Mouse (Mus musculus): ENCODE measurements around the gene Timp2. TPM values are rescaled to one million over a fixed set of nuclear protein-coding genes. Genes with fewer than 3 reads are reported as not detected.

Timp2 gene
- polyA plus RNA-seq, 1 experiment: 69.1 TPM

DNA sequence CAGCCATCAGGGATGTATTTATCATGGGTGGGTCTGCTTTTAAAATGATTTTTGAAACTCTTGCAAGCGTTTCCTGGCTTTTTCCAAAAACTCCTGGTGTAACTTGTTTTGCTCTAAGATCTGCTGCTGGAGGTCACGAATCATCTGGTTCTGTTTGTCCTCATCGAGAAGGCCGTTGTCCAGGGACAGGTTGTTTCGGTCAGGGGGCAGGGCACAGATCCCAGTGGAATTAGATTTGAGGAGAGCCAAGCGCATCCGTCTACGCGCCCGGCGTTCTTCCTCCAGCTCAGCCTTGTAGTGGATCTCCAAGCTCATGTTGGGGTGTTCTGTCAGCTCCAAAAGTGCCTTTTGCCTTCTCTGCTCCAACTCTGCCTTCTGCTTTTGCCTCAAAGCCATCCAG is 23.2 kb downstream of the Timp2 start:
- no peak overlapping the region for H3K4me3 ChIP-seq (ENCODE audit: insufficient read depth, low read depth, low read length)
- H3K4me1 ChIP-seq (ENCODE audit: control insufficient read depth, insufficient read depth, insufficient read length, low read length): no peaks in the 10 kb centered on the region
- H3K27ac ChIP-seq (replicated peaks; ENCODE audit: low read depth, low read length): peak overlapping the region; percentile 34; the same call in 1 of the 2 replicates

DNA sequence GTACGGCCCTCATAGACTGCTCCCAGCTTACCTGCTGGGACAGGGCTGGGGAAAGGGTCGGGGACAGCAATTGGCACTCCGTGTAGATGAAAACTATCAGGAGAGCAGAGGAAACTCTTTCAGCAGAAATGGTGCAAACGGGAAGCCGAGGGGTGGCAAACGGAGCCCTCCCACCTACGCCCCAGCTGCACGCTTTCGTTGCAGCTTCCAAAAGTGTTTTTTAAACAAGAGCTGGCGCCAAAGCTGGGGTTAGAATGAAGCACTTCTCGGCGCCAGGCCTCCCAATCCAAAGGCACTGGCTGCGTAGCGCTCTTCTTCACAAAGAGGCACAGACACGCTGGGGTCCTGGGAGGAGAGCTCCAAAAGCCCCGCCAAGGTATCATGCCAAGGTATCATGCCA is 24.8 kb downstream of the Timp2 start:
- Histone ChIP-seq H3K4me1 (ENCODE audit: control insufficient read depth, insufficient read depth, insufficient read length, low read length) (no peaks in the 10 kb centered on the region), H3K27ac (replicated peaks; ENCODE audit: low read depth, low read length) (no peak overlapping the region), H3K4me3 (ENCODE audit: insufficient read depth, low read depth, low read length) (no peak overlapping the region)

DNA sequence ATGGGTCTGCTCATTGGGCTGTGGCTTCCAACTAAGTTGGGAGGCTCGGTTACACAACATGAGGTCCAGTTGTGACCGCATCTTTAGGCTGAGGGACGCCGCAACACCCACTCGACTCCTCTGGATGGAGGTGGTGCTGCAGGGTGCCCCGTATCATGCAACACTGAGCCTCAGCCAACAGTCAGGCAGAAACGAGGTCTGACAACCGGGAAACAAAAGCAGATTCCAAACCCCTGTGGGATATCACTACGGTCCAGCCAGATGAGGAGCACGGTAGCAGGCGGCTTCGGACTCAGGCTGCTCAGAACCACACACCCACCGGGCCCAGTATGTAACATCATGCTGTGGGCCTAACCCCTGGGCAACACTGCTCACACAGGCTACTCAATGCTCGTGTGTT is 25.2 kb downstream of the Timp2 start:
- no peak overlapping the region for H3K27ac ChIP-seq (replicated peaks; ENCODE audit: low read depth, low read length)

DNA sequence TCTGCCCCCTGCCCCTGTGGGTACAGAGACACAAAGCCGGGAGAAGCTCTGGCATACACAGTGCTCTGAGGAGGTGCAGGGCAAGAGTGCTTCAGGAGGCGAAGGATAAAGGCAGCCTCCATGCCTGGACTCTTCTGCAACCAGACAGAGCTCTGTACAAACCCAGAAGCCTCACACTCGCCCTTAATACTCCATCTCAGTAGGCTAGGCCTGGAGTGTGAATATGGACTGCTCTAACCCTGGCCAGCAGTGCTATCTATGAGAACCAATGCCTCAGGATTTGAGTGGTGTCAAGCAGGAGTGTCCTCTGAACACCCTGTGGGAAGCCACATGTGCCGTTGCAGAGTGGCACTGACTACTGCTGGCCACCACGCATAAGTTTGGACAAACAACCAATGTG is 26.6 kb downstream of the Timp2 start:
- Histone ChIP-seq H3K4me3 (ENCODE audit: insufficient read depth, low read depth, low read length) (no peak overlapping the region), H3K27ac (replicated peaks; ENCODE audit: low read depth, low read length) (no peak overlapping the region), H3K4me1 (ENCODE audit: control insufficient read depth, insufficient read depth, insufficient read length, low read length) (peaks cover 2% of the 10 kb centered on the region; the same call in 1 of the 2 replicates)

More for the DNA sequence above, 25.2 kb downstream of the Timp2 start:
- Histone ChIP-seq H3K4me1 (ENCODE audit: control insufficient read depth, insufficient read depth, insufficient read length, low read length) (no peaks in the 10 kb centered on the region), H3K4me3 (ENCODE audit: insufficient read depth, low read depth, low read length) (no peak overlapping the region)

DNA sequence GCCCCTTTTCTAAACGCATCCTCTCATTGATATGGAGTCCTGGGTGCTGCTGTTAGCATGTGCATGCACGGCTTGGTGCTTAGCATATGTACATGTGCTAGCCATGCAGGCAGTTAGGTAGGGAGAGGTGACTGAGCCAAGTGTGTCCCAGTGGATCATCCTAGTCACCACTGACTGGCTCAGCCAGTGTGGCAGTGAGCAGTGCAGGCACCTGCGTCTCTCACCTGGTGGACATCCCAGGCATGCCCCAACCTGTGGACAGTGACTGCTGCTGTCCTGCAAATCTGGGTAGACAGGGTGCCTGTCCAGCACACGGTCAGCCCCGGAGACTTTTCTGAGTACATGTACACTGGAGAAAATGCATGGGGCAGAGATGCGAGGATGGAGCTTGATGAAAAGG is 27.0 kb downstream of the Timp2 start:
- Histone ChIP-seq H3K27ac (replicated peaks; ENCODE audit: low read depth, low read length) (no peak overlapping the region), H3K4me1 (ENCODE audit: control insufficient read depth, insufficient read depth, insufficient read length, low read length) (peaks cover 2% of the 10 kb centered on the region; the same call in 1 of the 2 replicates), H3K4me3 (ENCODE audit: insufficient read depth, low read depth, low read length) (no peak overlapping the region)

DNA sequence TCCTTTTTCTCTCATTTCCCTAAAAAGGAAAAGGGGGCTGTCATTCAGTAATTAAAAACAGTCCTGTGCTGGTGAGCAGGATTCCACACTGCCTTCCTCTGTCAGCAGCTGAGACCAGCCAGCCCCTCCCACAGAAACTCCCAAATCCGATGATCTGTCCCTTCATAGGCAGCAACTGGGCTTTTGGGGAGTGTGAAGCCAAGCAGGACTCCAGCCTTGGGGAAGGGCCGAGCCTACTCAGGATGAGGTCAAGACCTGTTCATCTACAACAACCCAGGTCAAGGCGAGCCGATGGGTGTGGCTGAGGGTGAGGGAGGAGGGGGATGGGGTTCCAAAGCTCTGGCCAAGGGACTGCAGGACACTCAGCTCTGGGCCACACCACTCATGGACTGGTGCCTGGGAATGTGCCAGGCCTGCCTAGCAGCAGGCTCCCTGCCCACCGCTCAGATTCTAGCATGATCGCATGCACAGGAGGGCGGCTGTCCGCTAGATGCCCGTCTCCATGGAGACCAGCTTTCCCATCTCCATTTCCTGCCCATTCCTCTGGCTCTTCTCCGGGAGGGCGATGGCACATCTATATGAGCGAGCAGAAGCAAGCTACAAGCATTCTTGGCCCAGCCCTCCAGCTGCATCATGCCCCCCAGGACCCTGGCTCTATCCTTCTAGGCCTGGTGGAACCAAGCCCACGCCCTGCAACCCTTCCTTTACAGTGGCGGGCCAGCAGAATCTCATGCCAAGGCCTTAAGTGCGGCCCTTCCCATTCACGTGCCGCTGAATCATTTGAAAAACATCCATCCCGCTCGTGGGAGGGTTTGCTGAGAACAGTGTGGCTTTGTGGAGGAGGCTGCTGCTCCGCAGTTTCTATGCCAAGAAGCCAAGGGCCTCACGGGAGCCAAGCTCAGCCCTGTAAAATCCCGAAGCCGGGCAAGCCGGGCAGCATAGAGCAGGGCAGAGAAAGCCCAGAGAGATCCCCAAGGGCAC is 28.3 kb downstream of the Timp2 start:
- no peak overlapping the region for H3K4me3 ChIP-seq (ENCODE audit: insufficient read depth, low read depth, low read length)
- peak overlapping the region; percentile 49 for H3K27ac ChIP-seq (replicated peaks; ENCODE audit: low read depth, low read length)
- peaks cover 4% of the 10 kb centered on the region; the same call in 1 of the 2 replicates for H3K4me1 ChIP-seq (ENCODE audit: control insufficient read depth, insufficient read depth, insufficient read length, low read length)

DNA sequence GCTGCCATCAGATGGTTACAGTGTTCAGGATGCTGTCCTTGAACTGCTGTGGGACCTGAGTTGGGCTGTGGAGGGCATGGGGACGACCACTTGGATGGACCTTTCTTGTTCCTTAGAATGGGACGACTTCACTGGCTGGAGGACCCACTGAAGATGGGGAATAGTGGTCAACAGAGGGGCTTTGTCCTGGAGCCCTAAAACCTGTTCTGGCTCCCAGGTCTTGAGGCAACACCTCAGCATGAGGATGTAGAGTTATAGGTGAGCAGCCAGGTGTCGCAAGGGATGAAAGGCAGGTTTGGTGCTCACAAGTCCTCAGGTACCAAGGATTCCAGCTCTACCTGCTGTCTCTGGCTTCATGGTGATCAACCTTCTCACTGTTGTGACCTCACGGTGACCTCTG is 29.0 kb downstream of the Timp2 start:
- peaks cover 4% of the 10 kb centered on the region; the same call in 1 of the 2 replicates for H3K4me1 ChIP-seq (ENCODE audit: control insufficient read depth, insufficient read depth, insufficient read length, low read length)
- no peak overlapping the region for H3K4me3 ChIP-seq (ENCODE audit: insufficient read depth, low read depth, low read length)
- H3K27ac ChIP-seq (replicated peaks; ENCODE audit: low read depth, low read length): 0 out of 2 replicates have a peak overlapping the region, but pooled peaks have one; percentile 26

DNA sequence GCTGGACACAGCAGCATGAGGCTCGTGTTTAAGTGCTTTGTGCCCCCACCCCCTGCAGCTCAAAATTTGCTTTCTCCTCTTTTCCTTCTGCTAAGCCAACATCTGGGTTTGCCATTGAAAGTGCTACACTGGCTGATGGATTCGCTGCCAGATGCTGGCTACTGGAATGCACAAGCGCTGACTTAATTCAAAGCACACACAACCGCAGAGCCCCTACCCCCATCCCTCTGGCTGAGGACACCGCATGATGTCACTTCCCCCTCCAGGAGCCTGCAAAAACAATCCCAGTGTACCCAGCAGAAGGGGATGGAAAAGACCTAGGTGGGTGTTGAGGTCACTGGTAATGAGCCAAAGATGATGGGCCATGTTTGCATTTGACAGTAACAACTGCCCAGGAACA is 31.0 kb downstream of the Timp2 start:
- Histone ChIP-seq H3K27ac (replicated peaks; ENCODE audit: low read depth, low read length) (no peak overlapping the region), H3K4me3 (ENCODE audit: insufficient read depth, low read depth, low read length) (no peak overlapping the region), H3K4me1 (ENCODE audit: control insufficient read depth, insufficient read depth, insufficient read length, low read length) (peaks cover 4% of the 10 kb centered on the region; the same call in 1 of the 2 replicates)

DNA sequence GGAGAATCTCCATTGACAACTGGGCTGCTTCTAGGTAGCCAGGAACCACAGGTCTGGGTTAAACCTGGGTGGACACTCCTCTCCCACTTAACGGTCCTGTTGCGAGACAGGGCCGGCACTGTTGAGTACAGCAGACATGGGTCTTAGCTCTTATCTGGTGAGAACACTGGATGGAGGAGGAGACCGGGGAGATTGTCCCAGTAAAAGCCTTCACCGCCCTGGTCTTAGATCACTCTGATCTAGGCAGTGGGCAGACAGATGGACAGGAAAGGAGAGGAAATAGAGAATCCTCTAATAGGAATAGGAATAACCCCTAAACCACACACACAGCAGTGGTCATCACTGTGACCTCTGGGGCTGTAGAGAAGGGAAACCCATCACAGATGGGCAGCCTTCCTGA is 31.6 kb downstream of the Timp2 start:
- Histone ChIP-seq H3K4me3 (ENCODE audit: insufficient read depth, low read depth, low read length) (no peak overlapping the region), H3K27ac (replicated peaks; ENCODE audit: low read depth, low read length) (no peak overlapping the region), H3K4me1 (ENCODE audit: control insufficient read depth, insufficient read depth, insufficient read length, low read length) (peaks cover 4% of the 10 kb centered on the region; the same call in 1 of the 2 replicates)

DNA sequence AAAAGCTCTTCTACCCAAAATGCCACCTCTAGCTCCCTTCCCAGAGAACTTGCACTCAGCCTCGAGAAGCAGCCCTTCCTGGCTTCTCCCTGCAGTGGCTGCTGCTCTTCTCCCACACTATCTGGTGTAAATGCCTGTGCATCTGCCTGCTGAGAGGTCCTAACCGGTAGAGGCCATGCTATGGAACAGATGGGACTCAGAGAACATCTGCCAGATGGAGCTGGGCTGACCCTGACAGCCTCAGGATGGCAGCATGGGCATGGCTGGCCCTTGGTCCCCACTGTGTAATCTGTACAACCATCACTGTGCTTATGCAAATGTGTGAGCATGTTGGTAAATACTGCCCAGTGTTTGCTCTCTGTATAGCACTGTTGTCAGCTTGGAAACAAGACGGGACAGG is 32.9 kb downstream of the Timp2 start:
- H3K4me3 ChIP-seq (ENCODE audit: insufficient read depth, low read depth, low read length): no peak overlapping the region
- H3K4me1 ChIP-seq (ENCODE audit: control insufficient read depth, insufficient read depth, insufficient read length, low read length): peaks cover 4% of the 10 kb centered on the region; the same call in 1 of the 2 replicates
- H3K27ac ChIP-seq (replicated peaks; ENCODE audit: low read depth, low read length): no peak overlapping the region

DNA sequence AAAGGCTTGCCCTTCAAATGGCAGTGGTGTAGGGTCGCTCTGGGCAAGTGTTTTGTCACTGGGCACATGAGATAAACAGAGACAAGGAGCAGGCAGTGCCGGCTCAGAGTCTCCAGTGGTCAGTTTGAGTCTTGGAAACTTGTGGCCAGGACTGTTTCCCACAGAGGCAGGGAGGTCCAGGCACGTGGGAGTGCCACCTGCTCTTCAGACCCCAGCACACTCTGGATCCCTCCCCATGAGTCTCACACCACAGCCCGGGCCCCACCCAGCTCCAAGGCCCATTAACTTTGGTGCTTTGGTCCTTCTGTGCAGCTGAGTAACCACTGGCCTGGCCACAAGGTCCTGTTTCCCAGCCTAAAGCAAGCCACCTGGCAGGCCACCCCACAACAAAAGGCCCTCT is 33.6 kb downstream of the Timp2 start:
- no peak overlapping the region for H3K27ac ChIP-seq (replicated peaks; ENCODE audit: low read depth, low read length)

DNA sequence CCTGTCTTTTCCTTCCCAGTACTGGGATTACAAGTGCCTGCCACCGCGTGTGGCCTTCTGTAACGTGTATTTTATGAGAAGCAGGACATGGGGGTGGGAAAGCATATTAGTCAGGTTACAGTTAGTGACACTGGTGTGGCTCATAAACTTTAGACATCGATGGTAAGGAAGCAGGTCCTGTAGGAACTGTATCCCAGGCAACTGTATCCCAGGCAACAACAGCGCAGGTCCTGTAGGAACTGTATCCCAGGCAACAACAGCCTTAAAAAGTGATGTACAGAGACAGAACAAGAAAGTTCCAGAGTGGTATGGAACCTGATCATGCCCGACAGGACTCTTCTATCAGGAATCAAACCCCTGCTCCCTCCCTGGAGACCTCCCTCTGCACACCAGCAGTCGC is 34.0 kb downstream of the Timp2 start:
- H3K27ac ChIP-seq (replicated peaks; ENCODE audit: low read depth, low read length): no peak overlapping the region
- peaks cover 4% of the 10 kb centered on the region; the same call in 1 of the 2 replicates for H3K4me1 ChIP-seq (ENCODE audit: control insufficient read depth, insufficient read depth, insufficient read length, low read length)
- H3K4me3 ChIP-seq (ENCODE audit: insufficient read depth, low read depth, low read length): no peak overlapping the region

More for the DNA sequence above, 33.6 kb downstream of the Timp2 start:
- Histone ChIP-seq H3K4me1 (ENCODE audit: control insufficient read depth, insufficient read depth, insufficient read length, low read length) (peaks cover 4% of the 10 kb centered on the region; the same call in 1 of the 2 replicates), H3K4me3 (ENCODE audit: insufficient read depth, low read depth, low read length) (no peak overlapping the region)

DNA sequence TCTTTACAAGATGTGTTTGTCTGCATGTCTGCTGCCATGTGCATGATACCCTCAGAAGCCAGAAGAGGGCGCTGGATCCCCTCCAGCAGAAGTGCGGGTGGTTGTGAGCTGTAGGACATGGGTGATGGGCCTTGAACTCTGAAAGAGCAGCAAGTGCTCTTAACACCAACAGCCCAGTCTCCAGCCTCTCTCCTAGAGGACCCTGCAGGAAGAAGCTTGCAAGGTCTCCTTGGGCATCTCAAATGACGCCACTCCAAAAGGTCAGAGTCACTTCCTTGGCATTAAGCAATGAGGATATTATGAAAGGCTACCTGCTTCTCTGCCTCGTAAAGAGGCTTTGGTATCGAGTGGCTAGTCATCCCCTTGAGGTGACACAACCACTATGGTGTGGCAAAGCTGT is 36.9 kb downstream of the Timp2 start:
- 0 out of 2 replicates have a peak, but pooled peaks cover 2% of the 10 kb centered on the region for H3K4me1 ChIP-seq (ENCODE audit: control insufficient read depth, insufficient read depth, insufficient read length, low read length)
- H3K27ac ChIP-seq (replicated peaks; ENCODE audit: low read depth, low read length): no peak overlapping the region
- H3K4me3 ChIP-seq (ENCODE audit: insufficient read depth, low read depth, low read length): no peak overlapping the region

DNA sequence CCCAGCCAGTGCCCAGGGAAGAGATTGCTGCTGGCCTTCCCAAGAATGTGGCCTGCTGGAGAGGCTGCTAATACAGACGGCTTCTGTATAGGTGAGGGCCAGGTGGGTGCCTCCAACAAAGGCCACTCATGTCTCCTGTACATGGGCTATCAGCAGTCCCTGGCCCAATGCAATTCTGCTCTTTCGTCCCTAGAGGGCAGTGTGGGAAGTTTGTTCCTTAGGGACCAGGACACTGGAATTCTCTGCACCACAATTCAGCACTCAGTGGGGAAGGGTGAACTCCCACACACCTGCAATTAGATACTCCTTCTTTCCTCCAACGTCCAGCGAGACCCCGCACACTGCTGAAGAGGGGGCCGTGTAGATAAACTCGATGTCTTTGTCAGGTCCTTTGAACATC is 38.4 kb downstream of the Timp2 start:
- Histone ChIP-seq H3K4me3 (ENCODE audit: insufficient read depth, low read depth, low read length) (no peak overlapping the region), H3K27ac (replicated peaks; ENCODE audit: low read depth, low read length) (no peak overlapping the region), H3K4me1 (ENCODE audit: control insufficient read depth, insufficient read depth, insufficient read length, low read length) (no peaks in the 10 kb centered on the region)

DNA sequence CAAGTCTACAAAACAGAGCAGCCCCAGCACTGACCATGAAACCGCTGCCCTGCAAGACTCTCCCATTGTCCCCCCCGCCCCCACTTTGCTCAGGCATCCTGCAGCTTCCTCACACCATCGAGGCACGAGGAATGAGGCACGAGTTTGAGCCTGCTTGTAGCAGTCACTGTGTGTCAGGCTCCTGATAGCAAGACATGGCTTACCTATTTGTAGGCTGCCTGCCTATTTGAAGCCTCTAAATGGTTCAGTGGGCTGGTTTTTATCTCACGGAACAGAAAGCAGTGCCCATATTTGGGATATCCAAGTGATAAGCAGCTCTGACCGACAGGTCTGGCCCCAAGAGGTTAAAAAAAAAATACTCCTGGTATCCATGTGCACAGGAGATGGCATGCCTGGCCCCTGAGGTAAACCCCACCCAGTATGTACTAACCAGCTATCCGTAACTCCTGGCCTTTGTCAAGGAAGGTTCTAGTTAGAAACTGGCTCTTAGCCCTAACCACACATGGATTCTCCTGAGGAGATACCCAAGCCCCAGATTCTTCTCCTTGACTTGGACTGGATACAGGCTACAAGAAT is 39.2 kb downstream of the Timp2 start:
- Histone ChIP-seq H3K27ac (replicated peaks; ENCODE audit: low read depth, low read length) (no peak overlapping the region), H3K4me3 (ENCODE audit: insufficient read depth, low read depth, low read length) (no peak overlapping the region), H3K4me1 (ENCODE audit: control insufficient read depth, insufficient read depth, insufficient read length, low read length) (no peaks in the 10 kb centered on the region)
